Mouse (Mus musculus) brain, adult 2 months (tissue): ENCODE data around the gene Hic1.

ENCODE experiments used
- DNase-seq: peaks from one replicate; pipeline ENCODE4 v3.0.0; 2011; ENCODE audit warnings: low read depth, low spot score

The Hic1 gene

GRCm38 (mm10) chr11:75148332-75149035 is 20.8 kb downstream of the Hic1 start:
- no peak for DNase-seq

- no peak for DNase-seq
These were observed 21.5 kb downstream of the Hic1 start for GRCm38 (mm10) chr11:75147846-75148168.

GRCm38 (mm10) chr11:75147106-75147845 is 22.0 kb downstream of the Hic1 start:
- no peak for DNase-seq

- DNase-seq = no peak
These were observed 23.5 kb downstream of the Hic1 start for GRCm38 (mm10) chr11:75145841-75146240.

- DNase-seq = no peak
These were observed 26.6 kb downstream of the Hic1 start for GRCm38 (mm10) chr11:75142749-75143148.

GRCm38 (mm10) chr11:75141913-75142312 is 27.4 kb downstream of the Hic1 start:
- DNase-seq = no peak

GRCm38 (mm10) chr11:75141038-75141437 is 28.3 kb downstream of the Hic1 start:
- no peak for DNase-seq

- no peak for DNase-seq
These were observed 28.9 kb downstream of the Hic1 start for GRCm38 (mm10) chr11:75140431-75140830.

GRCm38 (mm10) chr11:75139122-75139963 is 30.0 kb downstream of the Hic1 start:
- DNase-seq = peak; percentile 31

GRCm38 (mm10) chr11:75136666-75137398 is 32.5 kb downstream of the Hic1 start:
- peak; percentile 30 for DNase-seq

- no peak for DNase-seq
These were observed 34.0 kb downstream of the Hic1 start for GRCm38 (mm10) chr11:75135358-75135757.

- no peak for DNase-seq
These were observed 34.7 kb downstream of the Hic1 start for GRCm38 (mm10) chr11:75134485-75135068.

- peak; percentile 26 for DNase-seq
These were observed 35.4 kb downstream of the Hic1 start for GRCm38 (mm10) chr11:75133951-75134350.

- peak; percentile 74 for DNase-seq
These were observed 35.9 kb downstream of the Hic1 start for GRCm38 (mm10) chr11:75133391-75133790.

GRCm38 (mm10) chr11:75132278-75132677 is 37.0 kb downstream of the Hic1 start:
- peak; percentile 95 for DNase-seq

GRCm38 (mm10) chr11:75131300-75131699 is 38.0 kb downstream of the Hic1 start:
- DNase-seq = no peak

- DNase-seq = no peak
These were observed 39.8 kb downstream of the Hic1 start for GRCm38 (mm10) chr11:75129481-75129880.

GRCm38 (mm10) chr11:75126384-75126783 is 42.9 kb downstream of the Hic1 start:
- DNase-seq = no peak

- DNase-seq = no peak
These were observed 44.9 kb downstream of the Hic1 start for GRCm38 (mm10) chr11:75124406-75124805.

- DNase-seq = no peak
These were observed 48.0 kb downstream of the Hic1 start for GRCm38 (mm10) chr11:75121348-75121747.

GRCm38 (mm10) chr11:75119841-75120240 is 49.5 kb downstream of the Hic1 start:
- DNase-seq = no peak
